Mouse (Mus musculus): ENCODE measurements around the gene Pde1a.

- TF ChIP-seq POLR2A (IDR thresholded peaks at IDR 0.05; ENCODE audit: insufficient read length, low read depth), result no peak
- TF ChIP-seq TCF12 (IDR thresholded peaks at IDR 0.05; ENCODE audit: insufficient read depth, poor library complexity, severe bottlenecking), result no peak
- no peak for TF ChIP-seq POLR2AphosphoS2 (IDR thresholded peaks at IDR 0.05; ENCODE audit: insufficient read length, low read depth)
- TF ChIP-seq E2F4 (IDR thresholded peaks at IDR 0.05; ENCODE audit: insufficient read depth), result no peak
- no peak for TF ChIP-seq MYOG (IDR thresholded peaks at IDR 0.05; ENCODE audit: control insufficient read depth in 1 of 3, insufficient read depth in 1 of 3, insufficient read length in 2 of 3, low read depth in 2 of 3)
- no peak for TF ChIP-seq MAX (IDR thresholded peaks at IDR 0.05; ENCODE audit: low read depth)
- no peak for TF ChIP-seq USF1 (IDR thresholded peaks at IDR 0.05; ENCODE audit: low read depth)
- no peak for TF ChIP-seq CEBPB (IDR thresholded peaks at IDR 0.05; ENCODE audit: insufficient read depth, poor library complexity, severe bottlenecking)
These were observed 227.3 kb downstream of the Pde1a start for GRCm38 (mm10) chr2:79901841-79902510.
